Mouse (Mus musculus) limb, embryonic 12.5 days (tissue): Measurements from ENCODE around the gene Calb2. TPM values are rescaled to one million over a fixed set of nuclear protein-coding genes. Genes with fewer than 3 reads are reported as not detected.

Experiments used
- ATAC-seq: fragments of 200-750 bp; cut with Nextera tagmentation; 2 replicates; pipeline ENCODE4 v1.8.0; 2017; ENCODE audit warnings: low read depth, moderate TSS enrichment; ENCODE audit not compliant: insufficient number of reproducible peaks, insufficient read depth, low FRiP score, low TSS enrichment
- H3K27ac ChIP-seq: fragments of 300-500 bp; sonication (generic); 2 replicates; pipeline ENCODE4 v1.5.1; 2016; ENCODE audit warnings: mild to moderate bottlenecking, moderate library complexity
- H3K27me3 ChIP-seq: fragments of 300-500 bp; sonication (generic); 2 replicates; pipeline ENCODE4 v1.6.1; 2016; ENCODE audit warnings: mild to moderate bottlenecking, moderate library complexity
- H3K36me3 ChIP-seq: fragments of 300-500 bp; sonication (generic); 2 replicates; pipeline ENCODE4 v1.6.1; 2016; ENCODE audit warnings: mild to moderate bottlenecking, moderate library complexity
- H3K4me1 ChIP-seq: fragments of 300-500 bp; sonication (generic); replicated peaks from 2 replicates; pipeline ENCODE4 v1.6.1; 2016
- H3K4me2 ChIP-seq: fragments of 300-500 bp; sonication (generic); 2 replicates; pipeline ENCODE4 v1.6.1; 2016; ENCODE audit warnings: mild to moderate bottlenecking, moderate library complexity
- H3K4me3 ChIP-seq: fragments of 300-500 bp; sonication (generic); replicated peaks from 2 replicates; pipeline ENCODE4 v1.5.1; 2016; ENCODE audit warnings: mild to moderate bottlenecking
- H3K9ac ChIP-seq: fragments of 300-500 bp; sonication (generic); replicated peaks from 2 replicates; pipeline ENCODE4 v1.6.1; 2016; ENCODE audit warnings: mild to moderate bottlenecking, moderate library complexity
- H3K9me3 ChIP-seq: fragments of 300-500 bp; sonication (generic); 2 replicates; pipeline ENCODE4 v1.6.1; 2016; ENCODE audit warnings: mild to moderate bottlenecking, moderate library complexity
- WGBS: fragments of 180-500 bp; shearing (Covaris S2); methylation state at CpG from one replicate; pipeline ENCODE4 v1.1.7; 2016; 5-methylcytosine and 5-hydroxymethylcytosine counted together
- polyA plus RNA-seq: library from polyadenylated mRNA; unstranded; fragments of >200 nt; fragmentation: Nextera tagmentation; extraction: Ambion mirVana; gene quantifications from 2 replicates; pipeline ENCODE4 v1.2.1, GENCODE M21; 2016

The Calb2 gene
- 15.5 and 31.0 TPM in 2 replicates for polyA plus RNA-seq

GRCm38 (mm10) chr8:110168046-110168445 is at the start of gene Calb2:
Calb2 (minus strand) TSS chr8:110168210.
- Histone ChIP-seq H3K9me3 (no peaks in the 10 kb centered on the region), H3K9ac (peak within 1 kb of the TSS; percentile 34; the same call in 1 of the 2 replicates), H3K4me2 (peak within 1 kb of the TSS; percentile 48), H3K4me3 (peak within 1 kb of the TSS; percentile 20; the same call in 1 of the 2 replicates), H3K4me1 (no peaks in the 10 kb centered on the region), H3K36me3 (no peaks in the 10 kb centered on the region), H3K27ac (no peak within 1 kb of the TSS), H3K27me3 (peaks cover 44% of the 10 kb centered on the region)
- WGBS, result under 1% methylated on average over 33 of the region's 33 CpGs
- ATAC-seq, result peak; percentile 78

DNA sequence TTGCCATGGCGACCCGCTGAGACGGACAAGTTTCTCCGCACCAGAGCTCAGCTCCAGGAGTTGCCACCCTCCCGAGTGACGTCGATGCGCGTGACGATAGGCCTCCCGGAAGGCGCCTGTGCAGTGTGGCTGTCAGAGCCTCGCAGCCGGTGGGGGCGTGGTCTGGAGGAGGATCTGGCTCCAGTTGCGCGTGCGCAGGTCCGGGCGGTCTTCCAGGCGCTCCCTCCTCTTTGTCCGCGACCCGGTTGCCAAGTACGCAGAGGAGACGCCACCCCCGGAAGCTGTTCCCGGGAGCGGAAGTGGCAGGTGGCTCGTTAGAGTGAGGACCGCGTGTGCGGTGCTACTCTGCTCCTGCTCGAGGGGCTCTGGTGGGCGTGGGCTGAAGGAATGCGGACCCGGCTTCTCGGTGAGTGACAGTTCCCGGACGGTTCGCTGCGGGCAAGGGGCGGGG is 49.7 kb upstream of the Calb2 start:
- under 1% methylated on average over 43 of the region's 43 CpGs for WGBS
- H3K4me3 ChIP-seq, result peak overlapping the region; percentile 60
- H3K27me3 ChIP-seq, result no peaks in the 10 kb centered on the region
- H3K9ac ChIP-seq, result peak overlapping the region; percentile 45; the same call in 1 of the 2 replicates
- H3K27ac ChIP-seq, result 0 out of 2 replicates have a peak overlapping the region, but pooled peaks have one; percentile 29
- peaks cover 20% of the 10 kb centered on the region for H3K36me3 ChIP-seq
- no peaks in the 10 kb centered on the region for H3K9me3 ChIP-seq
- peaks cover 8% of the 10 kb centered on the region for H3K4me1 ChIP-seq
- H3K4me2 ChIP-seq, result peak overlapping the region; percentile 70
- peak; percentile 99 for ATAC-seq

GRCm38 (mm10) chr8:110217198-110217597 is 49.2 kb upstream of the Calb2 start:
- peak overlapping the region; percentile 70 for H3K4me2 ChIP-seq
- peaks cover 8% of the 10 kb centered on the region for H3K4me1 ChIP-seq
- no peak overlapping the region for H3K27ac ChIP-seq
- WGBS, result 36% methylated on average over 5 of the region's 5 CpGs
- H3K36me3 ChIP-seq, result peaks cover 15% of the 10 kb centered on the region
- peak overlapping the region; percentile 60 for H3K4me3 ChIP-seq
- no peak overlapping the region for H3K9ac ChIP-seq
- H3K9me3 ChIP-seq, result no peaks in the 10 kb centered on the region
- no peaks in the 10 kb centered on the region for H3K27me3 ChIP-seq
- peak; percentile 5; the same call in 1 of the 2 replicates for ATAC-seq

GRCm38 (mm10) chr8:110216253-110216652 is 48.2 kb upstream of the Calb2 start:
- Histone ChIP-seq H3K9me3 (no peaks in the 10 kb centered on the region), H3K4me2 (no peak overlapping the region), H3K36me3 (peaks cover 5% of the 10 kb centered on the region), H3K4me1 (peaks cover 8% of the 10 kb centered on the region), H3K27ac (no peak overlapping the region), H3K9ac (no peak overlapping the region), H3K27me3 (0 out of 2 replicates have a peak, but pooled peaks cover 4% of the 10 kb centered on the region), H3K4me3 (no peak overlapping the region)
- WGBS, result 73% methylated on average over 5 of the region's 5 CpGs
- no peak for ATAC-seq

- Histone ChIP-seq H3K4me2 (no peak within 1 kb of the TSS), H3K27ac (no peak within 1 kb of the TSS), H3K4me3 (no peak within 1 kb of the TSS), H3K36me3 (no peaks in the 10 kb centered on the region), H3K27me3 (0 out of 2 replicates have a peak, but pooled peaks cover 4% of the 10 kb centered on the region), H3K4me1 (peaks cover 8% of the 10 kb centered on the region), H3K9me3 (no peaks in the 10 kb centered on the region), H3K9ac (no peak within 1 kb of the TSS)
- WGBS, result 66% methylated on average over 7 of the region's 7 CpGs
- ATAC-seq, result no peak
These were observed 47.4 kb upstream of the Calb2 start, which contains the start of gene Cmtr2 for GRCm38 (mm10) chr8:110215365-110215764. Cmtr2 (plus strand) TSS chr8:110215665.

DNA sequence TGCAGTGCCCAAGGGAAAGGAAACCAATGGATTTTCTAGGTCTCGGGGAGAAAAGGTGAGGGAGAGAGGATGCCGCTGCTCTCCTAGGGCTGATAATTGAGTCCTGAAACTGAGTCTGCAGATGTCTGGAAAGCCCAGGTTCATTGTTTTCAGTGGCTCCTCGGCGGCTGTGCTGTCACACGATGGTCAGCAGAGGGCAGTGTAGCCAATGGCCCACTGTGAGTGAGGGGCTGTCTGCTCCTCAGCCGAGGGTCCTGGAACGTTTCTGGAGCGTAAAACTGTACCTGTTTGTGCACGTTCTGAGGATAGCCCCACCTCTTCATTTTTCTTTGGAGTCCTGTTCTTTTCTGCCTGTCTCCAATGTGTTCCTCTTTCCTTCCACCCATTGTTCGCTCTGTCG is 33.8 kb upstream of the Calb2 start:
- Histone ChIP-seq H3K27ac (no peak overlapping the region), H3K4me1 (no peaks in the 10 kb centered on the region), H3K4me3 (no peak overlapping the region), H3K9ac (no peak overlapping the region), H3K36me3 (no peaks in the 10 kb centered on the region), H3K9me3 (no peaks in the 10 kb centered on the region), H3K27me3 (no peaks in the 10 kb centered on the region; the same call in 1 of the 2 replicates), H3K4me2 (no peak overlapping the region)
- ATAC-seq, result no peak
- 29% methylated on average over 11 of the region's 11 CpGs for WGBS

- Histone ChIP-seq H3K4me2 (no peak overlapping the region), H3K4me1 (no peaks in the 10 kb centered on the region), H3K27ac (no peak overlapping the region), H3K9ac (no peak overlapping the region), H3K36me3 (no peaks in the 10 kb centered on the region), H3K9me3 (no peaks in the 10 kb centered on the region), H3K4me3 (no peak overlapping the region), H3K27me3 (no peaks in the 10 kb centered on the region)
- no peak for ATAC-seq
- WGBS, result 0% methylated on average over 5 of the region's 5 CpGs
These were observed 28.7 kb upstream of the Calb2 start for GRCm38 (mm10) chr8:110196678-110197077.

DNA sequence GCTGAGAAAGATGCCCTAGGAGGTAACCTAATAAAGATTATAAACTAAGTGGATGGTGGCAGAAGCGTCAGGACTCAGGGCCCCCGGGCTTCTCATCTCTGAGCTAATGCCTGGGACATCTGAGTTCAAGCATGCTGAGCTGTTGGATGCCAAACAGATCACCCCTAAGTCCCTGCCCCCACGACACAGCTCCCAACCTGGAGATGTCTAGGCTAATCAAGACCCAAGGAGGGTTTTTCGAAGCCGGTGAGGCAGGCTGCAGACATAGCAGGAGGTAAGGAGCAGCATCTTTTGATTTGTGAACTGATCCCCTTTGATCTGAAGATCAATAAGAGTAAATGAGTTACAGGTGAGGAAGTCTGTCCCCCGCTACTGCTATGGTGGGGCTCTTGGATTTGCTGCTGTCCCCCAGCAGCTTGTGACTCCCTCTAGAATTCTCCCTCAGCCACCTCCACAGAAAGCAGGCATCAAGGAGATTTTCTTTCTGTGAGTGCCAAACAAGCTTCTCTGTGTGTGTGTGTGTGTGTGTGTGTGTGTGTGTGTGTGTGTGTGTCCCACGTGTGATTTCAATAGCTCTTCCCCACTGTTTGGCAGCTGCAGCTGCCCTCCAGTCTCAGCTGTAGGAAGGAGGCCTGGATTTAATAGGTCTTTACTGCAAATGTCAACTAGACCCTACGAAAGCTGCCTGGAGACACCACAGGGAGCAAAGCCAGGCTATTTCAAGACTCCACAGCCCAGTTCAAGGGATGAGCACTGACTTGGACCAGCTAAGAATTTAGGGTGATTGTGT is 21.1 kb upstream of the Calb2 start:
- Histone ChIP-seq H3K9ac (no peak overlapping the region), H3K27ac (no peak overlapping the region), H3K9me3 (no peaks in the 10 kb centered on the region), H3K4me3 (no peak overlapping the region), H3K36me3 (no peaks in the 10 kb centered on the region), H3K27me3 (0 out of 2 replicates have a peak, but pooled peaks cover 4% of the 10 kb centered on the region), H3K4me1 (peaks cover 13% of the 10 kb centered on the region; the same call in 1 of the 2 replicates), H3K4me2 (no peak overlapping the region)
- ATAC-seq, result no peak
- WGBS, result 7% methylated on average over 8 of the region's 8 CpGs

GRCm38 (mm10) chr8:110185538-110185937 is 17.5 kb upstream of the Calb2 start:
- WGBS, result 78% methylated on average over 4 of the region's 4 CpGs

GRCm38 (mm10) chr8:110183748-110184147 is 15.7 kb upstream of the Calb2 start:
- H3K36me3 ChIP-seq, result no peaks in the 10 kb centered on the region
- no peak for ATAC-seq
- H3K27me3 ChIP-seq, result peaks cover 7% of the 10 kb centered on the region; the same call in 1 of the 2 replicates
- no peak overlapping the region for H3K27ac ChIP-seq
- no peak overlapping the region for H3K9ac ChIP-seq
- H3K4me3 ChIP-seq, result no peak overlapping the region
- WGBS, result 20% methylated on average over 11 of the region's 11 CpGs
- no peaks in the 10 kb centered on the region for H3K9me3 ChIP-seq
- H3K4me2 ChIP-seq, result no peak overlapping the region
- peaks cover 1% of the 10 kb centered on the region; the same call in 1 of the 2 replicates for H3K4me1 ChIP-seq

More at GRCm38 (mm10) chr8:110185538-110185937, 17.5 kb upstream of the Calb2 start:
- H3K27ac ChIP-seq, result no peak overlapping the region
- no peaks in the 10 kb centered on the region for H3K9me3 ChIP-seq
- no peak overlapping the region for H3K4me2 ChIP-seq
- H3K4me1 ChIP-seq, result peaks cover 13% of the 10 kb centered on the region
- H3K9ac ChIP-seq, result no peak overlapping the region
- no peaks in the 10 kb centered on the region for H3K36me3 ChIP-seq
- no peak overlapping the region for H3K4me3 ChIP-seq
- 0 out of 2 replicates have a peak, but pooled peaks cover 4% of the 10 kb centered on the region for H3K27me3 ChIP-seq
- no peak for ATAC-seq

DNA sequence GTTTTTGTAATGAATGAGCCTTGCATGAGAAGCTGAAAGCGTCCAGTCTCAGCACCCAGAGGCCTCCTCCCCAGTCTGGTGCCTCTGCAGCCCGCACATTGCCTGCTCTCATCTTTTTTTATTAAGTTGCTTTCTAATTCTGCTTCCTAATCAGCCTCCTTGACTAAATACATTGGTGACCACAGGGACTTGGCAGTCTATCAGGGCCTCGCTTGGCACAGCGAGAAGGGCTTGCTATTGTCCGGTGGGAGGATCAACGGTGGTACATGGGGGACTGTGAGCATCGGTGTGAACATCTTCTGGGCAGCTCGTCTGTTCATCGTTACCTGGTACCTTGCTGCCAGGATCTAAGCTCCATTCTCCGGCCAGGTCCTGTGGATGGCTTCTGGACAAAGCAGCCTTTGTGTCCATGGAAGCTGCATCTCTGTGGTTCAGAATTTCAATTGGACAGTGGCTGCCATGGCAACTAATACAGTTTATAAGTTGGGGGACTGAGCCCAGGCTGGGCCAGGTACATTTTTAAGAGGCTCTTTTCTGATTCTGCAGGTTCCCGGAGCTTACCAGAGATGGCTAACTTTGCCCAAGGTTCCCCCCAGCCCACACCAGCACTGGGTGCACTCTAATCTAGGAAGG is 14.8 kb upstream of the Calb2 start:
- H3K27ac ChIP-seq, result no peak overlapping the region
- no peak overlapping the region for H3K4me3 ChIP-seq
- peaks cover 16% of the 10 kb centered on the region for H3K27me3 ChIP-seq
- WGBS, result 87% methylated on average over 11 of the region's 11 CpGs
- no peak overlapping the region for H3K4me2 ChIP-seq
- no peak overlapping the region for H3K9ac ChIP-seq
- no peak for ATAC-seq
- H3K36me3 ChIP-seq, result no peaks in the 10 kb centered on the region
- no peaks in the 10 kb centered on the region for H3K9me3 ChIP-seq
- no peaks in the 10 kb centered on the region; the same call in 1 of the 2 replicates for H3K4me1 ChIP-seq
